Mouse (Mus musculus) ovary, adult 18-20 months (tissue): ENCODE data around the gene Slc6a18.
"Not testable (repeated sequence)": the region's sequence is repeated elsewhere in the genome, so short reads cannot be mapped to it uniquely, and the experiment has no call there.

Source experiments
- DNase-seq: peaks from one replicate; pipeline ENCODE4 v3.0.0; 2022; ENCODE audit warnings: low spot score, mixed read lengths

Slc6a18 gene

DNA sequence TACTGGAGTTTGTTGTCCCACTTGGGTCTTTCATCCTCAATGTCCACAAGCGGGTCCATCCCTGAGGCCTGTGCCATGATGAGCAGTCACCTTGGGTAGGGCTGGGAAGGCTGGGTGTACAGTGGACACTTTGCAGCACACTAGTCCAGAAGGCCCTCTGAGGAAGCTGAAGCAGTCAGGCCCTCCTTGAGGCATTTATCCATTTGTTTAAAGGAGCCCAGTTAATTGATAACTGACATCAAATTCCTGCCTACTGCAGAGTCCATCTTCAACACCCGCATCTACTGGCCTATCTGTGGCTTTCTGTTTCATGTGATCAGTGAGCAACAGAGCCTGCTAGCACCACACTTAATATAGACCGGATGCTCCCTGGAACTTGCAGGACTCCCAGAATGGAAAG is at the start of gene Slc6a18:
Gene Slc6a18 (minus strand): TSS at position 171 of the 400 bp plus-strand sequence.
- DNase-seq, result no peak

DNA sequence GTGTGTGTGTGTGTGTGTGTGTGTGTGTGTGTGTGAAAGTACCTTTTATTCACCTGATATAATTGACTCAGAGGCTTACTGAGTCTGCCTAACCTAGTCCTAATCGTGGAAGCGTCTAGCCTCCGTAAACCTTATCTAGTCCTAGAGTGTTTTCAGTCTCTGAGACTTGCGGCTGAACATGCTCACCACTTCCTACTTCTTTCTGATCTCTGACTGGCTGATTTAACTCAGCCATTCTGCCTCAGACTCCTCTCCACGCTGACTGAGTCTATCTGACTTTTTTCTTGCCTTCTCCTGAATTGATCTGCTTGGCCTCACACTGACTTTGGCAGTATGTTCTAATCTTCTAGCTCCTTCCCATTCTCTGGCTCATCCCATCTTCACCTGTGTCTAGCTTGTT is 47.5 kb upstream of the Slc6a18 start:
- no peak for DNase-seq

- DNase-seq, result peak; percentile 36
Observed at GRCm38 (mm10) chr13:73723081-73723668, 45.4 kb upstream of the Slc6a18 start.

DNA sequence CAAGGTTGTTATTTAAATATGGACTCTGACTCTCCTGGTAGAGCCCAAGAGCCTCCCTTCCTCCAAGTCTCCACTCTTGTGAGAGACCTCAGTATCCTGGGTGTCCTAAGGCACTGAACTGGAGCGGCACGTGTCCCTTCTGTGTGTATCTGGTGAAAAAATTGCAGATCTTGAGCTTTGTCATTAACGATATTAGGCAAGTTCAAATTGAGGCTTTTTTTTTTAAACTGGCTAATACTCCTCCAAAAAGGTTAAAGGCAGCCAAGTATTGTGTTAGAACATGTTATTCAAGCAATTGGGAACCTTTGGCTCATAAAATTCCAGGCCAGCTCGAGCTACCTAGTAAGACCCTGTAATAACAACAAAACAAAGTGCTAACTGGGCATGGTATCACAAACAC is 42.4 kb upstream of the Slc6a18 start:
- no peak for DNase-seq

DNA sequence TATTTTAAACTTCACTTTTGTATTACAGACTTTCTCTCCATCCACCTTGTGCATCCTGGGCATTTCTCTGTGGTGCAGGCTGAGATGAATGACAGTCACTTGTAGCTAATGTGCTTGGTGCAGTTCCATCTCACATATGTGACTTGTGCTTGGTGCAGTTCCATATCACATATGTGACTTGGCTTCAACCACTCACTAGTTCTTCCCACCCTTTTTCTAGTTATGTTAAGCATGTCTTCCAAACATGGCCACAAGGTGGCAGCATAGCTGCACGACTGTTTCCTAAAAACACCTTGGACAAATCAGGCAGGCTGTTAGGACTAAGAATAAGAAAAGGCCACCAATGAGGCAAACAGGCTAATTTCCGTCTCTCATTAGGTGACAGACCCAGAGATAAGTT is 40.4 kb upstream of the Slc6a18 start:
- DNase-seq, result peak; percentile 47

DNA sequence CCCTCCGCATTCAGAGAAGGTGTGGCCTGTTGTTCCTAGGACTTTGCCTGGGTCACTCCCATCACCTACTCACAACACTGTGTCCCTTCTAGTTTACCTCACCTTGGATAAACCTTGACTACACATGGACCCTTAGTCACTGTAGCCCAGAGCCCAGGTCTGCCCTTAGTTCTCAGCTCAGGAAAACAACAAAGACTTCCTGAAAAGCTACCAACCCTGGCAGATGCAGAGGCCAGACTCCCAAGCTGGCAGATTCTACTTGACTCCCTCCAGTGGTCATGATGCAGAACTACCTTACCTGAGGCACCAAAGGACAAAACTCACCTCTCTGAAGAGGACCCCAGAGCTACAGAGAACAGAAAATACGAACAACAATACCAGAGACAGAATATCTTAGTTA is 36.2 kb upstream of the Slc6a18 start:
- DNase-seq, result no peak

GRCm38 (mm10) chr13:73713204-73713603 is 35.4 kb upstream of the Slc6a18 start:
- DNase-seq, result no peak

DNA sequence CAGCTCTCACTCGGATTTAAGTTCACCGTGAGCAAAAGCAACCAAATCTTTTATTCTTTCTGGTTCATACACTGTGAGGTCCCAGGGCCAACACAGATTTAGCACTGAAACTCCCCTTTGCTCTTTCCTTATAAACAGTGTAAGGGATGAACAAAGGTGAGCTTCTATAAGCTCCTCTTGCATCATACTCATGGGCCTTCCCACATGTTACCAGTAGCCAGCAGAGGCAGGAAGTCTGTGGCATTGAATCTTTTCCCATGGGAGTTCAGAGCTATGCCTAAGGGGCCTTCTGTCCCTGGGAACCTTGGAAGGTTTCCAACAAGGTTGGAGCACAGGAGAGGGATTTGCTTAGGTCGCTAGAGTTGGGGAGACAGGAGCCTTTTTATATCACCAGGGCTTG is 34.4 kb upstream of the Slc6a18 start:
- DNase-seq, result no peak

- no peak for DNase-seq
Observed at GRCm38 (mm10) chr13:73711803-73712202, 34.0 kb upstream of the Slc6a18 start.

DNA sequence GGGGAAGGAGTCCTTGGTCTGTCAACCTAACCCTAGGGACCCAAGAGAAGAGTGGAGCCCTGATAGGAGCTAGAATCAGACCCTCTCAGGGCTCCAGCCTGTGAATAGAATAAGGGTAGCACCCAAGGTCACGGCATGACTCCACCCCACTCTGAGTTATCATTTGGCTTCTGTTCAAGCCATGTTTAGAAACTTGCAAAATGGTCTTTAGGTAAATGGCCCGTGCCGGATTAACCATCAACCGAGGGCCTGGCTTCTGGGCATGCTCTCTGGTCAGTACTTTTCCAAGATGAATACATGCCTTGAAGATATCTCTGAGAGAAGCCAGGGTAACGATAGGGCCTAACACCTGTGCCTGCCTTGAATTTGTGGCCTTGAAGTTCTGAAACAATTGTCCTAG is 33.4 kb upstream of the Slc6a18 start:
- DNase-seq, result no peak

- DNase-seq, result no peak
Observed at GRCm38 (mm10) chr13:73709491-73709890, 31.7 kb upstream of the Slc6a18 start.

DNA sequence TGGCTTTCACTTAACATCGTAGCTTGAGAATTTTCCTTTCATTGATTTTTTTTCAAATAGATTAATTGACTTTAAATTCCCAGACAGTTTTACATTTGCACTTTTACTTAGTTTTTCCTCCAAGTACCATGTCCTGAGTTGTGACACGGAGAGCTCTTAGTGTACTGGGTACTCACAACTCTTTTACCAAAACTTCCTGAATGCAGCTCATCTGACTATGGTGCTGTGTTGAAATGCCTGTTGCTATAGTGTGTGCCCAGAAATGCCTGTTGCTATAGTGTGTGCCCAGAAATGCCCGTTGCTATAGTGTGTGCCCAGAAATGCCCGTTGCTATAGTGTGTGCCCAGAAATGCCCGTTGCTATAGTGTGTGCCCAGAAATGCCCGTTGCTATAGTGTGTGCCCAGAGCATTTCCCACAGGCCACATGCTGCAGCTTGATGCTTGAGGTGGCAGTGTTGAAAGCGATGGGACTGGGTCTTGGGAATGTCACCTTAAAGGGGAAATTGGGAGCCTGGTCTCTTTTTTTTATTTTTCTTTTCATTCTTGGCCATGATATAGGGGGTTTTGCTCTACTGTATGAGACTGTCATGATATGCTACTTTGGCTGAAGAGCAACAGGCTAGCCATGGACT is 27.0 kb upstream of the Slc6a18 start, which contains the start of gene Slc6a19:
Gene Slc6a19 (minus strand): TSS at position 172 of the 632 bp plus-strand sequence.
- no peak for DNase-seq

DNA sequence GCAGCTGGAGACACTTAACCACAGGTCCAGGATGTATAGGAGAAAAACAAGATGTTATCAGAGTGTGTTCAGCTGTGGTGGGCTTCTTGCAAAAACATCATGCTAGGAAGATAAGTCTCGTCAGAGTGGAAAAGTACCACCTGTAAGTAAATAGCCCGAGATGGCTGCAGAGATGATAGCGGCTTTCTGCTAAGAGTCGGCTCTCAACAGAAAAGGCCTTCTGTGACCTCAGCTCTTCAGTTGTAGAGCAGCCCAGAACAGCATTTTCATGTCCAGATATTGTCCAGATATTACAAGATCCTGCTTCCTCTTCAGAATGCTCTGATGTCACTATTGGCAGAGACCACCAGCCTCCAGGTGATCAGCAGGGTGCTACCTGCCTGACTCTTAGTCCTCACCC is 25.7 kb upstream of the Slc6a18 start:
- DNase-seq, result not testable (repeated sequence)

DNA sequence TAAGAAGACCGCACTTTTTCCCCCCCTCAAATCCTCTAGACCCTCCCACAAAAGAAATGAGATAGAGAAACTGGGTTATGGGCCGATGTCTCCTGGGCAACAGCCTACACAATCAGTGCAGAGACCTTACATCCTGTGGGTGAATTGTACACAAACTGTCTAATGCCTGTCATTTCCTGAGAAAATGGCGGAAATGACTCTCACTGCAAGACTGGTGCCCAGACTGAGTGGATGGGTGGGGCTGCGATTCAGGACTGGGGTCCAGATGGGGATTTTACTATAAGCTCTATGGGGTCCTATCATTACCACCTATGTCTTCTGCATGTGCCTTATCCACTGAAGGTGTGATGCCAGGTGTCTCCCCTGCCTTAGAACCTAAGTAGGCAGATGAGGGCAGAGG is 25.0 kb upstream of the Slc6a18 start:
- no peak for DNase-seq

GRCm38 (mm10) chr13:73701161-73701883 is 23.5 kb upstream of the Slc6a18 start:
- no peak for DNase-seq

GRCm38 (mm10) chr13:73700554-73700953 is 22.7 kb upstream of the Slc6a18 start:
- no peak for DNase-seq

DNA sequence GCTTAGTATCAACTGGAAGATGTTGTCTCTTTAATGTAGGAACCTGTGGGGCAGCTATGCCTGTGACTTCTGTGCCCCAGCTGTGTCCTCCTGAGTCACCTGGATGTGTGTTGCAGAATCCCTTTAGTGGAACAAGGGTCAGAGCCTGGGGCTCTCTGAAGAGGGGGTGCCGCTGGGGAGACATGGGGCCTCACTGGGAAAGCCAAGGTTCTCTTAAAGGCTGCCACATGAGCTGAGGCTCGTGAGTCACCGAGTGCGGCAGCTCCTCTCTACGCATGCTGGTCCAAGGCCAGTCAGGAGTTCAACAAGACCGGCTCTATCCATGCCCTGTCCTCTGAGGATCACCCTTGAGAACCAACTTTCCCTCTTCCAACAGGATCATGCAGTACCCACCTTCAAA is 21.9 kb upstream of the Slc6a18 start:
- no peak for DNase-seq

- DNase-seq, result no peak
Observed at GRCm38 (mm10) chr13:73696529-73696928, 18.7 kb upstream of the Slc6a18 start.

- no peak for DNase-seq
Observed at GRCm38 (mm10) chr13:73694972-73695371, 17.1 kb upstream of the Slc6a18 start.

DNA sequence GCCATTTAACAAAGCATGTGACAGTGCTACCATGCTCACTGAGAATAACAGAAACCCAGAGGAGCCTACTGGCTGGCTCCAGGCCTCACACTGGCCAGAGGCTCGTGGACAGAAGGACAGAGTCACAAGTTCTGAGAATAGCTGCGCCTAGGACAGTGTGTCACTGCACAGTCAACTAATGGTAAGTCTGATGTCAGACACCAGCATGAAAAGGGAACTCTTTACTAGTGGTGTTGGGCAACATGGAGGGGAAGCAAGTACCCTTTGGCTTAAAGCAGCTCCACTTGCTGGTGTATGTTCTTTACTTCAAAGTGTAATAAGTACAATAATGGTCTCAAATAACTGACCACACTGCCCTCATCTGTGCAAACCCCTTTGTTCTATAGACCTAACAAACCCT is 15.5 kb upstream of the Slc6a18 start:
- no peak for DNase-seq

GRCm38 (mm10) chr13:73692249-73692868 is 14.5 kb upstream of the Slc6a18 start:
- peak; percentile 59 for DNase-seq

GRCm38 (mm10) chr13:73688934-73689333 is 11.1 kb upstream of the Slc6a18 start:
- no peak for DNase-seq

- DNase-seq, result no peak
Observed at GRCm38 (mm10) chr13:73687601-73688000, 9.8 kb upstream of the Slc6a18 start.
